Mouse (Mus musculus) kidney, postnatal 25 days (tissue): ENCODE measurements around the gene Rps15.

Experiments
- DNase-seq, 2 experiments: peaks; one replicate each; pipeline ENCODE4 v3.0.0; 2021; ENCODE audit warnings: mixed read lengths in 2 of 2

Rps15 gene

GRCm38 (mm10) chr10:80288657-80289056 is 3.6 kb upstream of the Rps15 start:
- DNase-seq: no peak

- no peak for DNase-seq
Observed at GRCm38 (mm10) chr10:80293325-80293724, 1.1 kb downstream of the Rps15 start.

GRCm38 (mm10) chr10:80294311-80294710 is 2.1 kb downstream of the Rps15 start:
- DNase-seq: no peak

- DNase-seq: no peak
Observed at GRCm38 (mm10) chr10:80294788-80295303, 2.6 kb downstream of the Rps15 start.

GRCm38 (mm10) chr10:80295618-80296425 is 3.6 kb downstream of the Rps15 start, which contains the start of gene Apc2:
Apc2 (plus strand) TSS chr10:80295977.
- peak; percentile 80 to 84 for DNase-seq

- DNase-seq: no peak
Observed at GRCm38 (mm10) chr10:80296824-80297223, 4.6 kb downstream of the Rps15 start.

- no peak for DNase-seq
Observed at GRCm38 (mm10) chr10:80297526-80298133, 5.4 kb downstream of the Rps15 start.

- DNase-seq: peak in 1 of 2 experiments; percentile 62
Observed at GRCm38 (mm10) chr10:80298571-80299281, 6.5 kb downstream of the Rps15 start.

- DNase-seq: no peak
Observed at GRCm38 (mm10) chr10:80299301-80299700, 7.0 kb downstream of the Rps15 start.

GRCm38 (mm10) chr10:80299824-80300223 is 7.6 kb downstream of the Rps15 start:
- no peak for DNase-seq

GRCm38 (mm10) chr10:80300672-80301181 is 8.5 kb downstream of the Rps15 start:
- no peak for DNase-seq

GRCm38 (mm10) chr10:80301256-80302081 is 9.2 kb downstream of the Rps15 start:
- no peak for DNase-seq

GRCm38 (mm10) chr10:80302082-80302355 is 9.8 kb downstream of the Rps15 start:
- DNase-seq: no peak

GRCm38 (mm10) chr10:80302471-80302881 is 10.2 kb downstream of the Rps15 start:
- DNase-seq: peak; percentile 77 to 84

GRCm38 (mm10) chr10:80304458-80304857 is 12.2 kb downstream of the Rps15 start:
- DNase-seq: no peak

- peak in 1 of 2 experiments; percentile 56 for DNase-seq
Observed at GRCm38 (mm10) chr10:80304862-80305261, 12.6 kb downstream of the Rps15 start.

- DNase-seq: no peak
Observed at GRCm38 (mm10) chr10:80311560-80311959, 19.3 kb downstream of the Rps15 start.

GRCm38 (mm10) chr10:80312586-80313504 is 20.6 kb downstream of the Rps15 start:
- no peak for DNase-seq

GRCm38 (mm10) chr10:80313627-80314201 is 21.5 kb downstream of the Rps15 start:
- DNase-seq: no peak

GRCm38 (mm10) chr10:80314494-80315001 is 22.3 kb downstream of the Rps15 start:
- DNase-seq: no peak

GRCm38 (mm10) chr10:80315315-80315714 is 23.1 kb downstream of the Rps15 start:
- no peak for DNase-seq
